ENCODE assay signal across 17 mouse cellular contexts in genomic region chr6:84228786-84229185, GRCm38 (mm10).
DNase-seq lines count a peak whose midpoint lies in the region; ATAC-seq lines count a peak whose summit lies in the region.
"Had no signal": no experiment of that assay in that cellular context is flagged by ENCODE, and none has a peak within 500 bp of the region (broad histone marks: within the 10 kb centered on the region; RNA-seq: fewer than 3 reads in every experiment).

No protein-coding gene starts in this region.

- DNase-seq in kidney, postnatal 4 days: peak; percentile 20 to 34
- no peak for DNase-seq in kidney, adult 9 months
- peak; percentile 21 for DNase-seq in R1 (ENCODE audit: low read depth, low spot score)
- peak; percentile 37 for DNase-seq in embryo, embryonic 9.5 days (ENCODE audit: extremely low spot score)
- DNase-seq in ovary, postnatal 36 days (ENCODE audit: low spot score): no peak
- no peak for DNase-seq in cerebellum, postnatal 10 days
- DNase-seq: cerebellum, adult 2 months; heart, adult 18-20 months; heart, postnatal 36 days; lung, postnatal 14 days; thymus, adult 2 months had no signal

- no peak overlapping the region for H3K4me3 ChIP-seq in limb, embryonic 12.5 days (replicated peaks)
- H3K4me3 ChIP-seq: erythroblast, embryonic 14.5 days; liver, embryonic 15.5 days; neural tube, embryonic 15.5 days had no signal

- no peak for ATAC-seq in limb, embryonic 12.5 days (ENCODE audit: insufficient number of reproducible peaks, insufficient read depth, low FRiP score, low TSS enrichment, low read depth)
- ATAC-seq: CD4-positive, CD25-positive, alpha-beta regulatory T cell, adult 4 months; Patski had no signal

- no peaks in the 10 kb centered on the region for H3K27me3 ChIP-seq in limb, embryonic 12.5 days
- H3K27me3 ChIP-seq: liver, embryonic 15.5 days; Patski had no signal

- H3K4me2 ChIP-seq in limb, embryonic 12.5 days: no peak overlapping the region
- H3K4me2 ChIP-seq: liver, embryonic 15.5 days; neural tube, embryonic 15.5 days had no signal

- no peaks in the 10 kb centered on the region for H3K36me3 ChIP-seq in limb, embryonic 12.5 days
- H3K36me3 ChIP-seq: liver, embryonic 15.5 days; neural tube, embryonic 15.5 days had no signal

- WGBS in limb, embryonic 12.5 days: 15% methylated on average over 5 of the region's 5 CpGs

- H3K9me3 ChIP-seq in limb, embryonic 12.5 days: no peaks in the 10 kb centered on the region
- H3K9me3 ChIP-seq: liver, embryonic 15.5 days; neural tube, embryonic 15.5 days had no signal

- peak overlapping the region; percentile 66 for H3K27ac ChIP-seq in limb, embryonic 12.5 days
- H3K27ac ChIP-seq: liver, embryonic 15.5 days; neural tube, embryonic 15.5 days had no signal

- H3K4me1 ChIP-seq in limb, embryonic 12.5 days (replicated peaks): peaks cover 87% of the 10 kb centered on the region
- H3K4me1 ChIP-seq: liver, embryonic 15.5 days had no signal

- no peak overlapping the region for H3K9ac ChIP-seq in limb, embryonic 12.5 days (replicated peaks)
- H3K9ac ChIP-seq: liver, embryonic 15.5 days; neural tube, embryonic 15.5 days had no signal

Comparison
In these comparisons a context has a peak if more than half of its experiments do, and no peak if none do; other contexts are left out.
1. DNase-seq: peak in kidney, postnatal 4 days (2 of 2), R1 (single experiment) and embryo, embryonic 9.5 days (single experiment); none in kidney, adult 9 months (single experiment), ovary, postnatal 36 days (single experiment) and cerebellum, postnatal 10 days (0 of 2).